Mouse (Mus musculus): ENCODE data around the gene Tmem115. TPM values are rescaled to one million over a fixed set of nuclear protein-coding genes. Genes with fewer than 3 reads are reported as not detected.

The Tmem115 gene
- polyA plus RNA-seq, 1 experiment from 2014 or later = 47.6 TPM

DNA sequence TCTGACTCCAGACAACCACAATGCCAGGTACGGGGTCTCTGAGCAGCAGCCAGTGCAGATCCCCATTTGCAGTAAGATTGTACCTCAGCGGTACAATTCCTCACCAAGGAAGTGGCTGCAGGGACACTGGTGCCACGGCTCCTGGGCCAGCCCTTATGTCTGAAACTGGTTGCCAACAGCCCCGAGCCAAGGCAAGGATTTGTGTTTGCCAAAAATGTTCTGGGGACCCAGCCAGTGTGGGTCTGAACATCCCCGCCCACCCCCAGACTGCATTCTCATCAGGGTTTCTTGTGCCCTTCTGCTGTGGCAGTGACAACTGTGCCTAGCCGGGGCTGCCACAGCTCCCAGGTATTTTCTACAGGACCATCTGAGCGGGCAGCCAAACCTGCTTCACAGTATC, 4.5 kb downstream of the Tmem115 start:
- no peaks in the 10 kb centered on the region for H3K27me3 ChIP-seq (replicated peaks; ENCODE audit: control insufficient read depth, insufficient read depth, low read length)
- H3K27ac ChIP-seq (ENCODE audit: low read depth) = no peak overlapping the region
- no peak overlapping the region for H3K9ac ChIP-seq (ENCODE audit: low read length)
- H3K4me2 ChIP-seq (ENCODE audit: low read length) = no peak overlapping the region
- no peaks in the 10 kb centered on the region for H3K9me3 ChIP-seq (ENCODE audit: control insufficient read depth, low read length)
- peaks cover 36% of the 10 kb centered on the region for H3K36me3 ChIP-seq (ENCODE audit: control insufficient read depth, insufficient read depth, low read length)
- H3K4me1 ChIP-seq (replicated peaks; ENCODE audit: control insufficient read depth, insufficient read depth, low read length) = peaks cover 33% of the 10 kb centered on the region
- DNase-seq (ENCODE audit: low spot score) = no peak
- no peak for ATAC-seq (replicated peaks; ENCODE audit: low FRiP score, low TSS enrichment, low read depth)
- 94% methylated on average over 7 of the region's 7 CpGs for WGBS
- H3K4me3 ChIP-seq (ENCODE audit: low read depth, low read length) = no peak overlapping the region

DNA sequence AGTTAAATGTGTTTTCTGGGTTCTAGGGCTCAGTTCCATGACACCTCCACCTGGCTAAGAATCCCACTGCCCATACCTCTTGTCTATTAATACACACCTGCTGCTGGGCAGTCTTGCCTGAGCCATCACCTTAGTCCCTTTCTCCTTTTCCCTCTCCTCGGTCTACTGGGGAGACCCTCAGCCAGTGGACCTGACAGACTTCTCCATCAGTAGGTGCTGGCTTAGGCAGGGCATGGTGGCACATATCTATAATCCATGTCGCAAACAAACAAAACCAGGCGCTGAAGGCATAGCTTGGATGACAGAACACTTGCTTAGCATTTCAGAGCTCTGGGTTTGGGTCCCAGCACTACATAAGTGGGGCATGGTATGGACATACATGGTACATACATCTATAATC, 5.0 kb downstream of the Tmem115 start:
- no peak for ATAC-seq (replicated peaks; ENCODE audit: low FRiP score, low TSS enrichment, low read depth)

DNA sequence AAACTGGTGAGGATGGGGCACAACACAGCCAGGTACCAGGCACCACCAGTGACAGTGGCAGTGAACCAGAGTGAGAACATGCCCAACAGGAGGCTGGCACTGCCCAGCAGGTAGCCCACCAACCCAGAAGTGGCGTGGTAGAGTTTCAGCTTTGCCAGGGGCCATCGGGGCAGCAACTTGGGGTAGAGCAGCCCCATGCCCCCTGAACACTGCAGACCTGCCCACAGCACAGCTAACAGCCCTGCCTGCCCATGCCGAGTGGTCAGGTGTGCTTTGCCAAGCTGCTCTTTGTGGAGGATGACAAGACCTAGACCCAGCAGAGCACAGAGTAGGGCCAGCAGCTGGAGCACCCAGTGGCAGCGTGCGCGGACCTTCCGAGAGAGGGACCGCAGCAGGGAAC, 6.2 kb downstream of the Tmem115 start:
- Histone ChIP-seq H3K27me3 (replicated peaks; ENCODE audit: control insufficient read depth, insufficient read depth, low read length) (no peaks in the 10 kb centered on the region), H3K9me3 (ENCODE audit: control insufficient read depth, low read length) (no peaks in the 10 kb centered on the region), H3K4me2 (ENCODE audit: low read length) (no peak overlapping the region), H3K9ac (ENCODE audit: low read length) (no peak overlapping the region), H3K27ac (ENCODE audit: low read depth) (no peak overlapping the region), H3K4me3 (ENCODE audit: low read depth, low read length) (no peak overlapping the region), H3K36me3 (ENCODE audit: control insufficient read depth, insufficient read depth, low read length) (peaks cover 51% of the 10 kb centered on the region), H3K4me1 (replicated peaks; ENCODE audit: control insufficient read depth, insufficient read depth, low read length) (peaks cover 33% of the 10 kb centered on the region)
- ATAC-seq (replicated peaks; ENCODE audit: low FRiP score, low TSS enrichment, low read depth) (no peak), DNase-seq (ENCODE audit: low spot score) (no peak)
- 93% methylated on average over 8 of the region's 8 CpGs for whole genome bisulfite sequencing

More for the DNA sequence above, 5.0 kb downstream of the Tmem115 start:
- Histone ChIP-seq H3K4me1 (replicated peaks; ENCODE audit: control insufficient read depth, insufficient read depth, low read length) (peaks cover 33% of the 10 kb centered on the region), H3K36me3 (ENCODE audit: control insufficient read depth, insufficient read depth, low read length) (peaks cover 40% of the 10 kb centered on the region), H3K27ac (ENCODE audit: low read depth) (no peak overlapping the region), H3K4me2 (ENCODE audit: low read length) (no peak overlapping the region), H3K9me3 (ENCODE audit: control insufficient read depth, low read length) (no peaks in the 10 kb centered on the region), H3K4me3 (ENCODE audit: low read depth, low read length) (no peak overlapping the region), H3K27me3 (replicated peaks; ENCODE audit: control insufficient read depth, insufficient read depth, low read length) (no peaks in the 10 kb centered on the region), H3K9ac (ENCODE audit: low read length) (no peak overlapping the region)
- WGBS = 93% methylated on average over 3 of the region's 3 CpGs
- DNase-seq (ENCODE audit: low spot score) = no peak

DNA sequence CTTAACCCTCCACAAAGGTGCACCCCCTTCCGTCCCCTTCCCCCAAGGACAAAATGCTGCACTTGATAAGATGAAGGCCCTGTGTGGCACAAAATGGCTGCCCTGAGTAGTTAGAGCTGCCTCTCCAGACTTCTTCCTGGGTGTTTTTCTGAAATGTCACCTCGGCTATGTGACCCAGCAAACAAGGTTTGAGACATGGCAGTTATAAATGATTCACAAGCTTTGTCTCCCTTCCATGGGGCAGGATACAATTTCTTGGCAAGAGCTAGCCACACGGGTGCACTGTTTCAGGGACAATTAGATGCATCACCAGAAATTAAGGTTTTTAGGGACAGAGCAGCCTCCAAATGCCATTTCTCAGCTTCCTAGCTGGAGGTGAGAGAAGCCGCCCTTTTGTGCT, 6.7 kb downstream of the Tmem115 start:
- Histone ChIP-seq H3K4me3 (ENCODE audit: low read depth, low read length) (no peak overlapping the region), H3K27me3 (replicated peaks; ENCODE audit: control insufficient read depth, insufficient read depth, low read length) (no peaks in the 10 kb centered on the region), H3K4me2 (ENCODE audit: low read length) (no peak overlapping the region), H3K36me3 (ENCODE audit: control insufficient read depth, insufficient read depth, low read length) (peaks cover 56% of the 10 kb centered on the region), H3K27ac (ENCODE audit: low read depth) (no peak overlapping the region), H3K9ac (ENCODE audit: low read length) (no peak overlapping the region), H3K4me1 (replicated peaks; ENCODE audit: control insufficient read depth, insufficient read depth, low read length) (peaks cover 32% of the 10 kb centered on the region), H3K9me3 (ENCODE audit: control insufficient read depth, low read length) (no peaks in the 10 kb centered on the region)
- no peak for ATAC-seq (replicated peaks; ENCODE audit: low FRiP score, low TSS enrichment, low read depth)
- DNase-seq (ENCODE audit: low spot score) = no peak
- 64% methylated on average over 4 of the region's 4 CpGs for WGBS

DNA sequence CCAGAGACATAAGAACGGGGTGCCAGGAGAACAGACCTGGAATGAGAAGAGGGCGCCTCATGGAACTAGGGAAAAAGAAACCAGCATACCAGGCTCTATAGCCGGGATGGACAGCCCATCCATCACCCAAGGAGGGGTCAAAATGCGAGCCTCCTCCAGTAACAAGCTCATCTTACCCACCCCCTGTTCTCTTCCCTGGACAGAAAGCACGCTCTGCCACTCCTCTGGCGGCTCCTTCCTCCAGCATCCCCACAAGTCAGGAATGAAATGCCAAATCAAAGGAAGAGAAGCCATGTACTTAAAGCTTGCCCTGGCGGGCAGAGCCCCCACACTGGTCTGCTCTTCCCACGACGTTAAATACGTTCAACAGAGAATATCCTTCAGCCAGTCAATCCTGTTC, 7.3 kb downstream of the Tmem115 start:
- ATAC-seq (replicated peaks; ENCODE audit: low FRiP score, low TSS enrichment, low read depth) (no peak), DNase-seq (ENCODE audit: low spot score) (no peak)
- peak overlapping the region; percentile 87 for H3K4me3 ChIP-seq (ENCODE audit: low read depth, low read length)
- H3K9ac ChIP-seq (ENCODE audit: low read length) = no peak overlapping the region
- H3K36me3 ChIP-seq (ENCODE audit: control insufficient read depth, insufficient read depth, low read length) = peaks cover 57% of the 10 kb centered on the region
- 31% methylated on average over 10 of the region's 10 CpGs for WGBS
- no peaks in the 10 kb centered on the region for H3K9me3 ChIP-seq (ENCODE audit: control insufficient read depth, low read length)
- no peaks in the 10 kb centered on the region for H3K27me3 ChIP-seq (replicated peaks; ENCODE audit: control insufficient read depth, insufficient read depth, low read length)
- peak overlapping the region; percentile 97 for H3K4me2 ChIP-seq (ENCODE audit: low read length)
- no peak overlapping the region for H3K27ac ChIP-seq (ENCODE audit: low read depth)
- peaks cover 26% of the 10 kb centered on the region for H3K4me1 ChIP-seq (replicated peaks; ENCODE audit: control insufficient read depth, insufficient read depth, low read length)

DNA sequence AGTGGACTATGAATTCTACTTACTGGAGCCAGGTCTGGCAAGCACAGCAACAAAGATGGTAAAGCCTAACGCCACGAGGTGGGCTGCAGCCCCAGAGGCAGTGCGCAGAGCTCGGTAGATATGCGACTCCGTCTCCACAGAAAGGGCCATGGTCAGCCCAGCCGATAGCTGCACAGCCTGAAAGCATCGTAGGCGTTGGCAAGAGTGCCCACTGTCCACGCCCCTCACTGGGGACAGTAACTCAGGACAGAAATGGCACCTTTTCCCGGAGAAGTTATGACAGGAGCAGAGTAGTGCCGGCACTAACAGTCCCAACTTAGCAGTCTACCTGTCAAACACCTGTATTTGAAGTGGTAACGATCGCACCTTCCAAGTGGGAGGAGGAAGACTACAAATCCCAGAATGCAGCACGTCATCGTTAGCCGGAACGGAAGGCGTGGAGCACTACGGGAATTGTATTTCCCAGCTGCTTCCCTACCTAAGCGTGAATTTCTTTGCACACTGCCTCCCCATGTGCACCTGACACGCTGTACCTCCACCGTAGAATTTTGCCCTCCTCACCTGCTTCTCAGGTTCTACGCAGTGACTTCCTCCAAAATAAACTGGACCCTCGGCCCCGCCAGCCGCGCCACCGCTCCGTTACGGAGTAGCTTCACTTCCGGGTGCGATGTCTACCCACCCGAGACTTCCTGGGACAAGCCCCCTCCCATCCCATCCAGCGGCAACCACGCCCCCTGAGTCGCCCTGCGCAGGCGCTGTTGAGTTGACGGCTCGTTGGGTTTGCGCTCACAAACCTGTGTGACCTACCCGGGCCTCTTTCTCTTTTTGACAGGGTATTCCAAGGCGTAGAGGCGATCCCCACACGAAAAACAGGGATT, 8.0 kb downstream of the Tmem115 start, which contains the start of the genes Cyb561d2 and Nprl2:
TSS of gene Cyb561d2 (minus strand) at position 720 of the 878 bp plus-strand sequence.
TSS of gene Nprl2 (plus strand) at position 753 of the 878 bp plus-strand sequence.
- no peak within 1 kb of the TSS for H3K27ac ChIP-seq (ENCODE audit: low read depth)

DNA sequence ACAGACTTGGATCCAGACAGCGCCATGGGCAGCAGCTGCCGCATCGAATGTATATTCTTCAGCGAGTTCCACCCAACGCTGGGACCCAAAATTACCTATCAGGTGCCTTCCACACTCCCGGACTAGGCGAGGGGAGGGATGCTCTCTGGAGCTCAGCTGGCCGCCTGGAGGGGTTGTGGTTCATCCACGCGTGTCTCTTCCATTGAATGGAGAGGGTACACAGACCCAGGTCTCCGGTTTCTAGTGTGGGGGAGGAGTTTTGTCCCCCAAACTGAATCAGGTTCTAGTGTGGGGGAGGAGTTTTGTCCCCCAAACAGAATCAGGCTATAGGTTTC, 8.6 kb downstream of the Tmem115 start:
- peak overlapping the region; percentile 55 for H3K9ac ChIP-seq (ENCODE audit: low read length)
- ATAC-seq (replicated peaks; ENCODE audit: low FRiP score, low TSS enrichment, low read depth) = peak; percentile 21; the same call in 1 of the 2 replicates
- DNase-seq (ENCODE audit: low spot score) = no peak
- H3K4me1 ChIP-seq (replicated peaks; ENCODE audit: control insufficient read depth, insufficient read depth, low read length) = peaks cover 23% of the 10 kb centered on the region
- WGBS = under 1% methylated on average over 11 of the region's 11 CpGs
- H3K27me3 ChIP-seq (replicated peaks; ENCODE audit: control insufficient read depth, insufficient read depth, low read length) = no peaks in the 10 kb centered on the region
- H3K4me3 ChIP-seq (ENCODE audit: low read depth, low read length) = peak overlapping the region; percentile 87
- H3K27ac ChIP-seq (ENCODE audit: low read depth) = no peak overlapping the region
- H3K4me2 ChIP-seq (ENCODE audit: low read length) = peak overlapping the region; percentile 97
- no peaks in the 10 kb centered on the region for H3K9me3 ChIP-seq (ENCODE audit: control insufficient read depth, low read length)
- H3K36me3 ChIP-seq (ENCODE audit: control insufficient read depth, insufficient read depth, low read length) = peaks cover 50% of the 10 kb centered on the region

More for the DNA sequence above, 8.0 kb downstream of the Tmem115 start, which contains the start of the genes Cyb561d2 and Nprl2:
- DNase-seq (ENCODE audit: low spot score) (peak; percentile 97), ATAC-seq (replicated peaks; ENCODE audit: low FRiP score, low TSS enrichment, low read depth) (peak; percentile 82)
- under 1% methylated on average over 46 of the region's 46 CpGs for WGBS
- H3K9ac ChIP-seq (ENCODE audit: low read length) = peak within 1 kb of the TSS; percentile 55
- no peaks in the 10 kb centered on the region for H3K9me3 ChIP-seq (ENCODE audit: control insufficient read depth, low read length)
- peak within 1 kb of the TSS; percentile 97 for H3K4me2 ChIP-seq (ENCODE audit: low read length)
- H3K27me3 ChIP-seq (replicated peaks; ENCODE audit: control insufficient read depth, insufficient read depth, low read length) = no peaks in the 10 kb centered on the region
- H3K4me3 ChIP-seq (ENCODE audit: low read depth, low read length) = peak within 1 kb of the TSS; percentile 87
- peaks cover 23% of the 10 kb centered on the region for H3K4me1 ChIP-seq (replicated peaks; ENCODE audit: control insufficient read depth, insufficient read depth, low read length)
- peaks cover 56% of the 10 kb centered on the region for H3K36me3 ChIP-seq (ENCODE audit: control insufficient read depth, insufficient read depth, low read length)

DNA sequence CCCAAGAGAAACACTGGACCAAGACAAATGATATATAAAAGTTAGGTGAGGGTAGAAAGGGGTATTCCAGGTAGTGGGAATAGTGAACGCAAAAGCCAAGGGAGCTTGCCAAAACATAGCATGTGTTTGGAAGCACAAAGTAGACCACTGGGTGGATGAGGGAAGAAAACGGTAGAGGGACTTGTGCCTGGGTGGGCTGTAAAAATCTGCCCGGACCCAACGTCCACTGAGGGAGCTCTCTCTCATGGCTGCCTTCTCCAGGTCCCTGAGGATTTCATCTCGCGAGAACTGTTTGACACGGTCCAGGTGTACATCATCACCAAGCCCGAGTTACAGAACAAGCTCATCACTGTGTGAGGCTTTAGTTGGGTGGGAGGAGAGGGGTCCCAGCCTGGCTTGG, 9.0 kb downstream of the Tmem115 start:
- DNase-seq (ENCODE audit: low spot score) (no peak), ATAC-seq (replicated peaks; ENCODE audit: low FRiP score, low TSS enrichment, low read depth) (no peak)
- 37% methylated on average over 8 of the region's 8 CpGs for WGBS
- Histone ChIP-seq H3K9ac (ENCODE audit: low read length) (peak overlapping the region; percentile 55), H3K4me2 (ENCODE audit: low read length) (peak overlapping the region; percentile 97), H3K27me3 (replicated peaks; ENCODE audit: control insufficient read depth, insufficient read depth, low read length) (no peaks in the 10 kb centered on the region), H3K4me3 (ENCODE audit: low read depth, low read length) (peak overlapping the region; percentile 87), H3K36me3 (ENCODE audit: control insufficient read depth, insufficient read depth, low read length) (peaks cover 46% of the 10 kb centered on the region), H3K4me1 (replicated peaks; ENCODE audit: control insufficient read depth, insufficient read depth, low read length) (peaks cover 24% of the 10 kb centered on the region), H3K9me3 (ENCODE audit: control insufficient read depth, low read length) (no peaks in the 10 kb centered on the region), H3K27ac (ENCODE audit: low read depth) (no peak overlapping the region)

Data from intestine, embryonic 14.5 days (tissue).